Mouse (Mus musculus) ES-E14 (cell line): ENCODE data around the gene Ppil3.

ENCODE experiments used
- CHD2 ChIP-seq: IDR thresholded peaks from 2 replicates; pipeline ENCODE4 v1.6.1; 2014; ENCODE audit warnings: mild to moderate bottlenecking, low read depth, low read length, inconsistent platforms
- HCFC1 ChIP-seq: IDR thresholded peaks from 2 replicates; pipeline ENCODE4 v1.6.1; 2012; ENCODE audit warnings: low read length, inconsistent platforms, borderline replicate concordance; ENCODE audit not compliant: insufficient read depth

DNA sequence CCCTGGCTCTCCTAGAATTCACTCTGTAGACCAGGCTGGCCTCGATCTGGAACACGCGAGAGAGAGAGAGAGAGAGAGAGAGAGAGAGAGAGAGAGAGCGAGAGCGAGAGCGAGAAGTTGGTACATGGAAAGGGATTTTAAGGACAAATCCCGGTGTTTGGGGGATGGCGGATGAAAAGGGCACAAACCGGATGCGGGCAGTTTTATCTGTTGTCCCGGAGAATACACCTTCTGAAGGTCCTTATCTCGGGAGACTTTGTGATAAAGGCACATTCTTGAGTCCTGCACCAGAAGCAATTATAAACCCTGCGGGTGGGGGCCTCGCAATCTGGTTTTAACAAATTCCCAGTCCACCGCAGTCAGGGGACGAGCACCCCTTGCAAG, 53.0 kb downstream of the Ppil3 start:
- no peak for TF ChIP-seq HCFC1
- no peak for TF ChIP-seq CHD2
